Mouse (Mus musculus) limb, embryonic 15.5 days (tissue): ENCODE data around the gene Tifab. TPM values are rescaled to one million over a fixed set of nuclear protein-coding genes. Genes with fewer than 3 reads are reported as not detected.

Experiments used
- ATAC-seq: fragments of 200-750 bp; cut with Nextera tagmentation; 2 replicates; pipeline ENCODE4 v1.8.0; 2017; ENCODE audit warnings: low read depth, moderate TSS enrichment; ENCODE audit not compliant: insufficient number of reproducible peaks, low FRiP score, low TSS enrichment
- H3K27ac ChIP-seq: fragments of 300-500 bp; sonication (generic); 2 replicates; pipeline ENCODE4 v1.5.1; 2015; ENCODE audit warnings: moderate library complexity, mild to moderate bottlenecking, inconsistent platforms
- H3K27me3 ChIP-seq: fragments of 300-500 bp; sonication (generic); 2 replicates; pipeline ENCODE4 v1.6.1; 2015; ENCODE audit warnings: inconsistent platforms
- H3K36me3 ChIP-seq: fragments of 300-500 bp; sonication (generic); 2 replicates; pipeline ENCODE4 v1.6.1; 2015; ENCODE audit warnings: inconsistent platforms
- H3K4me1 ChIP-seq: fragments of 300-500 bp; sonication (generic); 2 replicates; pipeline ENCODE4 v1.6.1; 2015; ENCODE audit warnings: inconsistent platforms
- H3K4me2 ChIP-seq: fragments of 300-500 bp; sonication (generic); 2 replicates; pipeline ENCODE4 v1.6.1; 2015; ENCODE audit warnings: mild to moderate bottlenecking, inconsistent platforms
- H3K4me3 ChIP-seq: fragments of 300-500 bp; sonication (generic); 2 replicates; pipeline ENCODE4 v1.5.1; 2015; ENCODE audit warnings: mild to moderate bottlenecking, inconsistent platforms
- H3K9ac ChIP-seq: fragments of 300-500 bp; sonication (generic); 2 replicates; pipeline ENCODE4 v1.6.1; 2015; ENCODE audit warnings: inconsistent platforms
- H3K9me3 ChIP-seq: fragments of 300-500 bp; sonication (generic); 2 replicates; pipeline ENCODE4 v1.6.1; 2016; ENCODE audit warnings: inconsistent platforms
- WGBS: fragments of 180-500 bp; shearing (Covaris S2); methylation state at CpG from one replicate; pipeline ENCODE4 v1.1.7; 2015; 5-methylcytosine and 5-hydroxymethylcytosine counted together
- polyA plus RNA-seq: library from polyadenylated mRNA; unstranded; fragments of >200 nt; fragmentation: Nextera tagmentation; extraction: Ambion mirVana; gene quantifications from 2 replicates; pipeline ENCODE4 v1.2.1, GENCODE M21; 2015

The Tifab gene
- polyA plus RNA-seq, 1 experiment from 2014 or later = 3.2 TPM

GRCm38 (mm10) chr13:56172901-56173545 is 5.7 kb downstream of the Tifab start:
- H3K27ac ChIP-seq = no peak overlapping the region; the same call in 1 of the 2 replicates
- peaks cover 63% of the 10 kb centered on the region for H3K4me1 ChIP-seq
- no peaks in the 10 kb centered on the region for H3K27me3 ChIP-seq
- no peak overlapping the region for H3K4me2 ChIP-seq
- no peak overlapping the region for H3K4me3 ChIP-seq
- H3K9ac ChIP-seq = no peak overlapping the region
- 49% methylated on average over 7 of the region's 7 CpGs for WGBS
- ATAC-seq = no peak
- H3K36me3 ChIP-seq = no peaks in the 10 kb centered on the region
- no peaks in the 10 kb centered on the region for H3K9me3 ChIP-seq

DNA sequence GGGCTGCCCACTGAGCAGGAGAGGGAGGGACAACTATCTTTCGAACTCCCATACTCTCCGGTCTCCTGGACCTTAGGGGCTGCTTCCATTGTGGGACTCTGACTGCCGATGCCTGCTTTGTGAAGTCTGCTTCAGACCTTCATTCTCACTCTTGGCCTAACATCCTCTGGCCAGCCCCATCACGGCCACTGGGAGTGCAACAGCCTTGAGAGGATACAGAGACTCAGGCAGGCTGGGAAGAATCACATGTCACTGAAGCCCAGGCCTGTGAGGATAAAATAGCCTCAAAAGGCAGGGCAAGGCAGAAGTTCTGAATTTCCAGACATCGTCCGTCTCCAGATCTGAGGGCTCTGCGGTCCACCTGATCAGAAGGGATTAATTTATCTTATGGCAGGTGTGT is 6.6 kb downstream of the Tifab start:
- no peak overlapping the region for H3K27ac ChIP-seq
- no peak for ATAC-seq
- H3K9ac ChIP-seq = no peak overlapping the region
- WGBS = 77% methylated on average over 7 of the region's 7 CpGs
- H3K4me1 ChIP-seq = peaks cover 66% of the 10 kb centered on the region
- no peaks in the 10 kb centered on the region for H3K36me3 ChIP-seq
- H3K9me3 ChIP-seq = no peaks in the 10 kb centered on the region
- no peak overlapping the region for H3K4me3 ChIP-seq
- no peak overlapping the region for H3K4me2 ChIP-seq
- H3K27me3 ChIP-seq = no peaks in the 10 kb centered on the region

GRCm38 (mm10) chr13:56168403-56168781 is 10.3 kb downstream of the Tifab start:
- peak; percentile 70 for ATAC-seq
- no peaks in the 10 kb centered on the region for H3K27me3 ChIP-seq
- peak overlapping the region; percentile 89 for H3K27ac ChIP-seq
- WGBS = 25% methylated on average over 3 of the region's 3 CpGs
- no peak overlapping the region for H3K4me3 ChIP-seq
- H3K9me3 ChIP-seq = no peaks in the 10 kb centered on the region
- H3K36me3 ChIP-seq = no peaks in the 10 kb centered on the region
- peaks cover 71% of the 10 kb centered on the region for H3K4me1 ChIP-seq
- no peak overlapping the region for H3K4me2 ChIP-seq
- H3K9ac ChIP-seq = no peak overlapping the region

DNA sequence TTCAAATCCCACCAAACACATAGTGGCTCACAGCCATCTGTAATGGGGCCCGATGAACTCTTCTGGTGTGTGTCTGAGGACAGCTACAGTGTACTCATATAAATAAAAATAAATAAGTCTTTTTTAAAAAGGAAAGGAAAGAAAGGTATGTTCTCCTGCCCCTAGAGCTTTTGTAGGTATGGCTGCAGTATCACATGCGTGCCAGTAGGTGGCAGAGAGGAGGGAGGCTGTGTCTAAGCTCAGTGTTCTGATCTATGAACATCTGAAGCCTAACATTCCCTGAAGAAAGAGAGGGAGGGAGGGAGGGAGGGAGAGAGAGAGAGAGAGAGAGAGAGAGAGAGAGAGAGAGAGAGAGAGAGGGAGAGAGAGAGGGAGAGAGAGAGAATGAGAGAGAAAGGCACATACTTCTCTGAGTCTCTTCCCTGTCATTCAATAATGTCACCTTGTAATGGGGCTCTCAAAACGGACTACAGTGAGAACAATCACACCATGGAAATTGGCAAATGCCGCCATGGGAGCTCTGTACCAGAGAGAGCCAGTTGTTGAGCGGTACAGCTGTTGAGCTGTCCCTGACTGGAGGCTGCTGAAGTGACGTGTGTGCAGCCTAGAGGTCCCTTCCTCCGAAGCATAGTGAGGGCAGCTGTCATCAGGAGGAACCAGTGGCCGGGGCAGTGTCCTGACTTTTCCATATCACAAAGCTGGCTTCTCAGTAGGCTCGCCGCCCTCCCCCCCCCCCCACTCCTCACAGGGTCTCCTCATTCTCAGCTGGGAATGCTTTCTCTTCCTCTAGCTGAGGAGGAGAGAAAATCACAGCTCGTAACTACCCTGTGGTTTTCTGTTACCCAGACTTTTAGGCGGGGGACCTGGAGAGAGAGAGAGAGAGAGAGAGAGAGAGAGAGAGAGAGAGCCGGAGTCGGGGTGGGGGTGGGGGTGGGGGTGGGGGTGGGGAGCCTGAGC is 11.0 kb downstream of the Tifab start:
- H3K4me1 ChIP-seq = peaks cover 73% of the 10 kb centered on the region
- no peak overlapping the region for H3K9ac ChIP-seq
- WGBS = 17% methylated on average over 9 of the region's 14 CpGs
- H3K27me3 ChIP-seq = no peaks in the 10 kb centered on the region
- peak; percentile 32; the same call in 1 of the 2 replicates for ATAC-seq
- no peaks in the 10 kb centered on the region for H3K36me3 ChIP-seq
- no peak overlapping the region for H3K4me2 ChIP-seq
- no peak overlapping the region for H3K4me3 ChIP-seq
- H3K27ac ChIP-seq = peak overlapping the region; percentile 89
- H3K9me3 ChIP-seq = no peaks in the 10 kb centered on the region

- Histone ChIP-seq H3K27ac (0 out of 2 replicates have a peak overlapping the region, but pooled peaks have one; percentile 80), H3K4me2 (no peak overlapping the region), H3K4me1 (peaks cover 63% of the 10 kb centered on the region), H3K4me3 (no peak overlapping the region), H3K9ac (no peak overlapping the region), H3K27me3 (no peaks in the 10 kb centered on the region), H3K36me3 (no peaks in the 10 kb centered on the region), H3K9me3 (no peaks in the 10 kb centered on the region)
- WGBS = 75% methylated on average over 11 of the region's 11 CpGs
- ATAC-seq = no peak
These were observed 13.1 kb downstream of the Tifab start for GRCm38 (mm10) chr13:56165561-56165960.

GRCm38 (mm10) chr13:56164372-56164771 is 14.3 kb downstream of the Tifab start:
- Histone ChIP-seq H3K4me3 (no peak overlapping the region), H3K9me3 (no peaks in the 10 kb centered on the region), H3K9ac (no peak overlapping the region), H3K36me3 (no peaks in the 10 kb centered on the region), H3K27me3 (no peaks in the 10 kb centered on the region), H3K4me2 (no peak overlapping the region), H3K4me1 (peaks cover 66% of the 10 kb centered on the region), H3K27ac (peak overlapping the region; percentile 80)
- WGBS = 47% methylated on average over 3 of the region's 3 CpGs
- no peak for ATAC-seq

- H3K4me2 ChIP-seq = no peak overlapping the region
- H3K27ac ChIP-seq = peak overlapping the region; percentile 80
- 28% methylated on average over 6 of the region's 6 CpGs for WGBS
- H3K4me3 ChIP-seq = no peak overlapping the region
- no peaks in the 10 kb centered on the region for H3K27me3 ChIP-seq
- peaks cover 69% of the 10 kb centered on the region for H3K4me1 ChIP-seq
- no peaks in the 10 kb centered on the region for H3K9me3 ChIP-seq
- no peak for ATAC-seq
- no peak overlapping the region for H3K9ac ChIP-seq
- no peaks in the 10 kb centered on the region for H3K36me3 ChIP-seq
These were observed 14.9 kb downstream of the Tifab start for GRCm38 (mm10) chr13:56163751-56164150.

DNA sequence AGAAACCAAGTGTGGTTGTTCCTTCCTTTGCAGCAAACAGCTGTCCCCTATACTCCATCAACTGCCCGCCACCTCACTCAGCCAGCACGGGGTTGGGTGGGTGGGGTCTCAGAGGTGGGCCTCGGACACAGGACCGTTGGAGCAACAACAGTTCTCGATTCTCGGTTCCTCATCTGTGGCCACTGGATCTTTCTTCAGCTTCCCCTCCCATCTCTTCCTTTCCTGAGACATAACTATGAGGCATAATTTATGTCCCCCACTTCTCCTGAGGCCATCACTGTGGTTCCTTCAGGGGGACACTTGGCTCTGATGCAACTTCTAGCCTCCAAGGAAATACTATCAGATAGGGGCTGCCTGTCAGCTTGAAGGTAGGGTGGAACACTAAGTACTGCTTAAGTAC is 15.8 kb downstream of the Tifab start:
- H3K27me3 ChIP-seq = no peaks in the 10 kb centered on the region
- no peak for ATAC-seq
- H3K36me3 ChIP-seq = no peaks in the 10 kb centered on the region
- no peak overlapping the region for H3K4me2 ChIP-seq
- peaks cover 62% of the 10 kb centered on the region for H3K4me1 ChIP-seq
- H3K27ac ChIP-seq = peak overlapping the region; percentile 80
- H3K9me3 ChIP-seq = no peaks in the 10 kb centered on the region
- no peak overlapping the region for H3K4me3 ChIP-seq
- H3K9ac ChIP-seq = no peak overlapping the region
- 63% methylated on average over 6 of the region's 6 CpGs for WGBS

DNA sequence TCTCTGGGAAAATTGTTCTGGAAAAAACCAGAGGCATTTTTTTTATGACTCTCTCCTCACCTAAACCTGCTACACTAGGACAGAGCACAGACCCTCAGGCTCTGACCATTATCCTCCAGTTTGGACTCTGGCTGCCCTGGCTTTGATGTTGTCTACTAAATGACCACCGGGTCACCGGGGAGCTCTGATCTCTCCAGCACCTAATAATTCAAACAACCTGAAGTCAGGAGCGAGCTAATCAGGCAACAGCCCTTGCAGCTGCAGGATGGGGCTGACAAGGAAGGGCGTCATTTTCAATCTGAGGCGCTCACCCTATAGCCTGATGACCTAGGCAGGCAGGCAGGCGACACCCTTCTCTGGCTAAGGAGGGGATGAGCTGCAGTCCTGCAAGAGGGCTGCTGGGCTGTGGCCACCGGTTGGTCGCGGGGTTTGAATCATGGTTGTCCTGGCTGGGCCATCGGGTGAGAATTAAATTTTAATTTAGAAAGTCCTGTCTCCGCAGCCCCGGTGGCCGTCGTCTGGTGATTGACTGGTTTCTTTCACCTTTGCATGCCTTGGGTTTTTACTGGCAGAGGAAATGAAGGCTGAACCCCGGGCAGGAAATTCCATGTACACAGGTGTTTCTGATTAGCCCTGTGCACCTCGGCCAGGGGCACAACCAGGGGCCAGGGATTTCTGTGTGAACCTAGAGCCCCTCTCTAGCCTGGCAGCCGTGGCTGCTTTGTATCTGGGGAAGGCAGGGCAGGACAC is 18.9 kb downstream of the Tifab start:
- Histone ChIP-seq H3K9ac (0 out of 2 replicates have a peak overlapping the region, but pooled peaks have one; percentile 17), H3K4me1 (peaks cover 71% of the 10 kb centered on the region), H3K4me3 (no peak overlapping the region), H3K27me3 (no peaks in the 10 kb centered on the region), H3K4me2 (0 out of 2 replicates have a peak overlapping the region, but pooled peaks have one; percentile 2), H3K27ac (peak overlapping the region; percentile 43), H3K9me3 (no peaks in the 10 kb centered on the region), H3K36me3 (no peaks in the 10 kb centered on the region)
- WGBS = 6% methylated on average over 17 of the region's 17 CpGs
- ATAC-seq = no peak

- no peaks in the 10 kb centered on the region for H3K27me3 ChIP-seq
- H3K36me3 ChIP-seq = no peaks in the 10 kb centered on the region
- ATAC-seq = no peak
- H3K4me2 ChIP-seq = no peak overlapping the region
- no peak overlapping the region for H3K4me3 ChIP-seq
- H3K9ac ChIP-seq = no peak overlapping the region
- WGBS = 25% methylated on average over 14 of the region's 14 CpGs
- H3K4me1 ChIP-seq = peaks cover 65% of the 10 kb centered on the region
- H3K9me3 ChIP-seq = no peaks in the 10 kb centered on the region
- 0 out of 2 replicates have a peak overlapping the region, but pooled peaks have one; percentile 44 for H3K27ac ChIP-seq
These were observed 19.6 kb downstream of the Tifab start for GRCm38 (mm10) chr13:56159016-56159601.

GRCm38 (mm10) chr13:56155671-56156070 is 23.0 kb downstream of the Tifab start:
- Histone ChIP-seq H3K27me3 (no peaks in the 10 kb centered on the region), H3K4me2 (no peak overlapping the region), H3K4me3 (no peak overlapping the region), H3K9ac (no peak overlapping the region), H3K27ac (peak overlapping the region; percentile 73), H3K9me3 (no peaks in the 10 kb centered on the region), H3K36me3 (no peaks in the 10 kb centered on the region), H3K4me1 (peaks cover 50% of the 10 kb centered on the region)
- peak; percentile 74; the same call in 1 of the 2 replicates for ATAC-seq
- WGBS = 37% methylated on average over 7 of the region's 7 CpGs
